Mouse (Mus musculus): ENCODE results near the gene Wdr43.

GRCm38 (mm10) chr17:71695716-71696315, 80.1 kb downstream of the Wdr43 start:
- TF ChIP-seq CTCF (IDR thresholded peaks at IDR 0.05; ENCODE audit: control insufficient read depth, insufficient read depth, insufficient read length) (no peak), MAX (IDR thresholded peaks at IDR 0.05) (no peak)

Measured in C2C12 (cell line).